Mouse (Mus musculus) cerebellum, postnatal 4 days (tissue): ENCODE data around the gene Dmkn.
"Not testable (repeated sequence)": the region's sequence is repeated elsewhere in the genome, so short reads cannot be mapped to it uniquely, and the experiment has no call there.

ENCODE experiments used
- DNase-seq, 2 experiments: peaks; one replicate each; pipeline ENCODE4 v3.0.0; 2022; ENCODE audit warnings: low spot score in 2 of 2, mixed read lengths in 1 of 2

Gene Dmkn

GRCm38 (mm10) chr7:30812291-30812807 lies 48.8 kb downstream of the Dmkn start:
- no peak for DNase-seq

GRCm38 (mm10) chr7:30820131-30820530 lies 56.6 kb downstream of the Dmkn start:
- DNase-seq, result no peak

- DNase-seq, result no peak
These were observed 57.4 kb downstream of the Dmkn start for GRCm38 (mm10) chr7:30820854-30821445.

GRCm38 (mm10) chr7:30821532-30821931 lies 58.0 kb downstream of the Dmkn start:
- DNase-seq, result no peak

GRCm38 (mm10) chr7:30823675-30824074 lies 60.1 kb downstream of the Dmkn start, which contains the start of gene Ffar2:
Ffar2 (minus strand) TSS chr7:30823775.
- DNase-seq, result no peak

GRCm38 (mm10) chr7:30824306-30824705 lies 60.8 kb downstream of the Dmkn start:
- no peak for DNase-seq

GRCm38 (mm10) chr7:30826660-30827059 lies 63.1 kb downstream of the Dmkn start:
- no peak for DNase-seq

DNA sequence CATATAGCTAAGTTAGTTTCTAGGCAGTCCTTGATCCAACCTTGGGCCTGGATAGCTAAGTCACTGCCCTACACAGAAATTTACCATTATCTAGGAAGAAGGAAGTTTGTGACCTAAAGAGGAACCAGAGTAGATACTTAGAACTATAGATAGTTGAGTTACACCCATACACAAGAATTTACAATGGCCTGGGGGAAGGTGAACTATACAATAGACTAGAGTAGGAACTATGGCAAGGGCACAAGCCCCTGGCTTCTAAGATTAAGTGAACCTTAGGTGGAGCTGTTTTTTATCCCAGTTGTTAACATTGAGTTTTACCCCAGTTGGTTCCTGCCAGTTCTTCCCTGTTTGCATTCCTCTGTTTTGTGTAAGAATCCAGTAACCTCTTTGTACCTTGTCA lies 65.3 kb downstream of the Dmkn start:
- DNase-seq, result not testable (repeated sequence)

- DNase-seq, result no peak
These were observed 65.9 kb downstream of the Dmkn start for GRCm38 (mm10) chr7:30829428-30829827.
